Mouse (Mus musculus): ENCODE results near the gene Cks1b. TPM values are rescaled to one million over a fixed set of nuclear protein-coding genes. Genes with fewer than 3 reads are reported as not detected.

Cks1b gene
- 3.3 TPM for polyA plus RNA-seq (2014; fragmentation: Illumina TruSeq; extraction: RNeasy Lipid Tissue Mini Kit (QIAGEN cat#74804); ENCODE audit: low read depth, low replicate concordance)

DNA sequence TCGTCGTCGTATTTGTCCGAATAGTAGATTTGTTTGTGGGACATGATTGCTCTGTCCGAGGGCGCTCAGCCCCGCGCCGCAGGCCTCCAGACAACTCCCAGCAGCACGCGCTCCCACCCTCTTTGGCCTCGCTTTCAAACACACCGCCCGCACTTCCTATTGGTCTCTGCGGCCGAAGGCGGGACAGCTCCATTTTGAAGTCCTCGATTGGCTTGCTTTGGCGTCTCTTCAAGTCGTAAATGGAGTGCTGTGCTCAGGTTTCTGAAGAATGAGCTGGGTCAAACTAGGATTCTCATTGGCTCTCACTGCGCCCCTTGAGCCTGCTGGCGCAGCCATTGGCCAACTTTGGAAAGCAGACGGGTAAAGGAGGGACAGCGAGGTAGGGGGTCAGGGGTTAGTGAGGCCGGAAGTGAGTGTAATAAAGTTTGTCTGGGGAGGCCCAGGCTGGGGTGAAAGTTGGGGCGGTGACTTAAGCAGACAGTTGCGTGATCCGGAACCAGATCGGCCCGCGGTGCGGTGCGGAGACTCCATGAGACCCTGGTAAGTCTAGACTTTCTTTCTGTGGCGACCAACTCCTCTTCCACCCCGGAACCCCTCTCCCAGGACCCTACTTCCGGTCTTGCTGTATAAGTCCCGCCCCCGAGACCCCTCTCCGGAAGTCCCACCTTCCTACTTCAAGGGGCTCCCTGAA is at the start of gene Cks1b, which contains the start of gene Shc1:
Gene Cks1b (minus strand): TSS at position 214 of the 691 bp plus-strand sequence.
Gene Shc1 (plus strand): TSS at position 274 of the 691 bp plus-strand sequence.

DNA sequence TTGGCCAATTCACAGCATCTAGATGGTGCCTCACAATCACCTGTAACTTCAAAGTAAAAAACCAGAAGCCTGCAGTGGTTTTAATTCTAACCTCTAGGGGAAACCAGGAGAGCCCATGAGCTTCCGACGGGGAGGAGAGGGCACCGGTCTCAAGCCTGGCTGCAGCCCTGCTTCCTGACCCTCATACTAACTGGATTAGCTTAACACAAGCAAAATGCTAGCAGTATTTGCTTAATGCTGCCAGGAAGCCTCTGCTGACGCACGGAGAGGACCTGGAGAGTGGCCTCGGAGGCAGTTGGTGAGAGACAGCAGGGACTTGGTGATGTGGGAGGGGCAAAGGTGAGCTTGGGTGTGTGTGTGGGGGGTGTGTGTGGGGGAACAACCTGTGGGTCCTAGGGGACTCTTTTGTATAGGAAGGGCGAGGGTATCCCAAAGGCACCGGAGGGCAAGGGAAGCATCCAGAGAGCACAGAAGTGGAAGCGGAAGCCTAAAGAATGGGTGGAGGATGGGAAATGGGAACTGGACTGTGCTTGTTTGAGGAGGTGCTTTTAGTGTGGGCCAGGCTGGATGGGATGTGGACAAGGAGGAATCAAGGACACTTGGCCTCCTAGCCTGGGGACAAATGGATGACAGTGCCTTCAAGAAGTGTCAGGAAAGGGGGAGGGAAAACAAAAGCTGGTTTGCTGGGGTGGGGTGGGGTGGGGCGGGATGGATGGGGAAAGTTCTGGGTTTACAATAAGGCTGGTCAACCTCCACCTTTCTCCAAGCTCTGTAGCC is 36.4 kb upstream of the Cks1b start, which contains the start of gene Pmvk:
Gene Pmvk (plus strand): TSS at position 141 of the 777 bp plus-strand sequence.

DNA sequence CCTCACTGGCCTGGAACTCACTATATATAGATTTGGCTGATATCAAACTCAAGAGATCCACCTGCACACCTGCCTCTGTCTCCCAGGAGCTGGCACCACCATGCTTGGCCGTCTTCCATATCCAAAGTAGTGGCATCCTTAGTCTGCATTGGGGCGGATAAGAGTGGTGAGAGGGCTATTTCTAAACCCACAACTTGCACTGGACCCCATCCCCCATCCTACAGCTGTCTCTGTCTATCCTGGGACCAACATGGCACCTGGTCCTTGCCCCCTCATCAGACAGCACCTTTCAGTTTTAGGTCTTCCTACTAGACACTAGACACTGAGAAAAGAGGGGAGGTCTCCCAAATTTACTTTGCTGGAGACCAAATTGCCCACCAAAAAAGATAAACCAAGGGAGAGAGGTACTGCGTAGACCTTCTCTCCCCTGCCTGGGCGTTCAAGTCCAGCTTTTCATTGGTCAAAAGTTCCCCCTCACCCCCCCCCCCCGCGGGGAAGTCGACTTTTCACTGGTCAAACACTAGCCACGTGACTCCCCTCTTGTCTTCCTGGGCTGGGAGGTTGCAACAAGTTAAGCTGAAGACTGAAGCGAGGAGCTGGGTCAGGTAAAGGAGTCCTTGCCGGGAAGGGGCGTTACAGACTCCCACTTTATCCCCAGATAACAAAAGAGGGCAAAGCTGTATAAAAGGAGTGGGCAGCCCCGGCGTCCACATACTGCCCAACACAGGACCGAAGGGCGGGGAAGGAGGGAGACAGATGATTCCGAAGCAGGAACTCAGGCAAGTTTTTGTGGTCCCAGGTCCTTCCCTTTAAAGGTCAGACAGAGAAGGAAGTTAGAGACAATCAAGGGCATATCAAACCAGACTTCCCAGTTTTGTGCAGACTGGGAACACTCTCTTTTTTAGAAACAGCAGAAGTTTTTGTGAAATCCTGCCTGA is 18.3 kb upstream of the Cks1b start, which contains the start of gene Pbxip1:
Gene Pbxip1 (plus strand): TSS at position 531 of the 938 bp plus-strand sequence.

DNA sequence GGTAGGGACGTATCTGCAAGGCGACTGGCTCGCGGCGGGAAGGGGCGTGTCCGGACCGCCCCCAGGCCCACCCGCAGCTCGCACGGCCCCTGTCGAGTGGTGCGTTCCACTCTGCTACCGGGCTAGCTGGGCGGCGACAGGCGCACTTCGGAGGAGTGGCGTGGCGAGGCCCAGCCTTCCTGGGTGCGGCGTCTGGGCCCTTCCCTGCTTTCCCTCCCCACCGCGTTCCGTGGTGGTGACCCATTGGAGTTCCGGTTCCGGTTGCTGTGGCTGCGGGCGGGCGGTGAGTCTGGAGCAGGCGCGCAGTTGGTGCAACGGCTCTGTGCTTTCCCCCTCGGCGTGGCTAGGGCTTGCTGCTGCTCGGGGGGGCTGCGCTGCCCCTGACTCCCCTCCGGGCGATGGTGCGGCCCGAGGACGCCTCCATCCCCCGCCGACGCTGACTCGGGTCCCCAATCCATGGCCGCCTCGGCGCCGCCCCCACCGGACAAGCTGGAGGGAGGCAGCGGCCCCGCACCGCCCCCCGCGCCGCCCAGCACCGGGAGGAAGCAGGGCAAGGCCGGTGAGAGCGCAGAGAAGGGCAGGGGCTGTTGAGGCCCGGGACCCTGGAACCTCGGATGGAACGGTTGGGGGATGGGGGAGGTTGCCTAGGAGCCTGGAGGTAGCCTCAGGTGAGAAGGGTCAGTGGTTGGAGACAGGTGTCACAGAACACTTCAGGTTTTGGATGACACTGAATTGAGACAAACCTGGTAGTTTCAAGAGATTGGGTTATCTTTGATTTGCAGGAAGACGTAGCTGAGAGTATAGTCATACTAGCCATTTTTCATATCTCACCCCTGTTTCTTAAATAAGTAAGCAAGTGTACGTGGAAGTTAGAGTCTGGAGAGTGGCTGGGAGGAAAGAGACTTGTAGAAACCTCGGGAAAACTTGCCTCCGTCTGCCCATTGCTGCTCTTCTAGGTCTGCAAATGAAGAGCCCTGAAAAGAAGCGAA is 12.3 kb upstream of the Cks1b start, which contains the start of gene Pygo2:
Gene Pygo2 (plus strand): TSS at position 44 of the 989 bp plus-strand sequence.

DNA sequence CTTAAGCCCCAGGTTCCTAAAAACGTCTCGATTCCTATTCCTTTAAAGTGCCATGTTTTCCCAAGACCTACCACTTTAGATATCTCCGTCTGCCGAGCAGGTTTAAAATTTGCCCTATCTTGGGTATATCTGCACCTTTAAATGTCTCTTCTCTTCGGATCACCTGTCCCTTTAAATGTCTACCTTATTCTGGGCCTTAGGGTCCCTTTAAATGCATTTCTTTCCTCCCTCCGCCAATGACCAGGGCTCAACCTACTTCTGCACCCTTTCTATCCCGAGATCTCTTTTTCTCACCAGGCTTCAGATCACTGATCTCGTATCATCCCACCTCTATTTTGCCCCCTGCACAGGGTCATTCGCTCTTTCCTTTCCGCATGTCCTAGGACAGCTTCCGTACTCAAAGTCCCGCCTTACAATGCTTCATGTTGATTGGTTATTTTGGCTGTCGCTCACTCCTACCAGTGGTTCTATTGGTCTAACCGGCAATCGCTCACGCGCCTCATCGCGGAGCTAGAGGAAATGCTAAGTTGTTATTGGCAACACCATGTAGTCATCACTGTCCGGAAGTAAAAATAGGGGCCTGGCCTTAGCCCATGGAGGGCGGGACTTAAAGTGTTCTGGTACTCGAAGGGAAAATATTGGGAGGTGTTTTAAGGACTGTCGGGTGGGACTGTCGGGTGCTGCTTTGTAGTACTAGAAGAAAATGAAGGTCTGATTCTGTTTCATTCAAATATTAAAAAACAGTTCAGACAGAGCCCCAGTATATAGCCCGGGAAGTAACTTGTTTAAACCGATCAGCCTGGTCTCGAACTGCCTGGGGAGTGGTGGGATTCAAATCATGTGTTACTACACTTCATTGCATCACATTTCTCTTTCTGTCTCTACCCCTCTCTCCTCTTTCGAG is 6.4 kb downstream of the Cks1b start, which contains the start of gene Flad1:
Gene Flad1 (minus strand): TSS at position 381 of the 904 bp plus-strand sequence.

DNA sequence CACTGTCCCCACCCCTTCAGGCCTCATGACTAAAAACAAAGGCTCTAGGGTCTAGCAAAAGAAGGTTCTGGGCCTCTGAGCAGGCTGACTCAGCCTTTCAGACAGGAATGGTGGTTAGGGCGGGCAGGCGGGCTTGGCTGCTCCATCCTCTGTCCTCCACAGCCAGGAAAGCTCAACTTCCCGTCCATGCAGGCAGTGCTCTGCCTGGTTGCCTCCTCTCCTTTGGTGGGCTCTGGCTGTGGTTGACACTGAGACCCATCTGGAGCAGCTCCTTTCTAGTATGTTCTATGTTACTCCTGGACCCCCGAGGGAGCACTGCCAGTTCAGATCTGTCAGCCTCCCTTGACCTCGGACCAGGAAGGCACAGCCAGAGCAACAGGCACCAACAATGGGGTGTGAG is 15.5 kb downstream of the Cks1b start, which contains the start of gene Lenep:
Gene Lenep (minus strand): TSS at position 101 of the 400 bp plus-strand sequence.

DNA sequence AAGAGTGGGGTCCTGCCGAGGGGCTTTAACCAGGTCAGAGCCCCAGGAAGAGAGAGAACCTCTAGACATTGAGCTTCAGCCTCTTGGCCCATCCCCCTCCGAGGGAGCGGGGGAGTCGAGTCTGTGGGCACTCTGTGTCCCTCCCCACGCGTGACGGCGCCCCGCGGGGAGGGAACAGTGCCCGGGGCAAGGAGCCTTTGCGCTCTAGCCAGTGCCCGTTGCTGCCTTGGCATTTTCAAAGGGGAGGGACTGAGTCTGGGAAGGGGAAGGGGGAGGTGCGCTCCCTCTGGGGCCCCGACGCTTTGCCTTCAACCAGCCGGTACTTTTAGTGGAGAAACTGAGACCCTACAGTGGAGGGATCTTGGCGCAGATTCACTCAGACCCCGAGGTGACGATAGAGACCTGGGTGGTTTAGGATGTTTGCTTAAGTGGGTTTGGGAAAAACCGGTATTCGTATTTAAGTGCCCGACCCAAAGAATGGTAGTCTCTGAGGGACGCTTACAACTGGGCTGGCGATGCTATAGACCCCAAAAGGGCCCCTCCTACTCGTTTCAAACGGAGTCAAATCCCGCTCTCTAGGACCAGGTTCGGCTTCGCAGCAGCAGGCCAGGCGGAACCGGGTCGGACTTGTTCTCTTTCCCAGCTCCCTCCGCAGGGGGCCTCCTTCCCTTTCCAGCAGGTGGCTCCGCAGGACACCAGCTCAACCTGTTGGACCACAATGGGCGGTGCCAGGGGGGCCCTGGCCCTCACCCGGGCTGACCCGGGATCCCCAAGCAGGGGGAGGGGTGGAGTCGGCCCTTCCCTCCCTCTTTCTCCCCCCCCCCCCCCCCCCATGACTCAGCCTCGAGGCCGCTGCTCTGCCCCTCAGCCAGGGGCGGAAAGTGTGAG is 23.9 kb downstream of the Cks1b start, which contains the start of gene Zbtb7b:
Gene Zbtb7b (minus strand): TSS at position 771 of the 888 bp plus-strand sequence.

Other genes starting within 250 kb of the Cks1b start
- gene Scamp3, start 240.9 kb downstream of the Cks1b start, polyA plus RNA-seq (2014; fragmentation: Illumina TruSeq; extraction: RNeasy Lipid Tissue Mini Kit (QIAGEN cat#74804); ENCODE audit: low read depth, low replicate concordance), result 9.4 TPM
- gene Fam189b, start 235.2 kb downstream of the Cks1b start, polyA plus RNA-seq (2014; fragmentation: Illumina TruSeq; extraction: RNeasy Lipid Tissue Mini Kit (QIAGEN cat#74804); ENCODE audit: low read depth, low replicate concordance), result not detected
- gene Gba, start 215.5 kb downstream of the Cks1b start, polyA plus RNA-seq (2014; fragmentation: Illumina TruSeq; extraction: RNeasy Lipid Tissue Mini Kit (QIAGEN cat#74804); ENCODE audit: low read depth, low replicate concordance), result 10.3 TPM
- gene Thbs3, start 203.2 kb downstream of the Cks1b start, polyA plus RNA-seq (2014; fragmentation: Illumina TruSeq; extraction: RNeasy Lipid Tissue Mini Kit (QIAGEN cat#74804); ENCODE audit: low read depth, low replicate concordance), result not detected
- gene Mtx1, start 191.3 kb downstream of the Cks1b start, polyA plus RNA-seq (2014; fragmentation: Illumina TruSeq; extraction: RNeasy Lipid Tissue Mini Kit (QIAGEN cat#74804); ENCODE audit: low read depth, low replicate concordance), result 32.9 TPM
- 0.87 TPM for gene Muc1, start 189.3 kb downstream of the Cks1b start, polyA plus RNA-seq (2014; fragmentation: Illumina TruSeq; extraction: RNeasy Lipid Tissue Mini Kit (QIAGEN cat#74804); ENCODE audit: low read depth, low replicate concordance)
- 38.0 TPM for gene Krtcap2, start 172.4 kb downstream of the Cks1b start, polyA plus RNA-seq (2014; fragmentation: Illumina TruSeq; extraction: RNeasy Lipid Tissue Mini Kit (QIAGEN cat#74804); ENCODE audit: low read depth, low replicate concordance)
- gene Trim46, start 172.1 kb downstream of the Cks1b start, polyA plus RNA-seq (2014; fragmentation: Illumina TruSeq; extraction: RNeasy Lipid Tissue Mini Kit (QIAGEN cat#74804); ENCODE audit: low read depth, low replicate concordance), result not detected
- gene Dpm3, start 159.0 kb downstream of the Cks1b start, polyA plus RNA-seq (2014; fragmentation: Illumina TruSeq; extraction: RNeasy Lipid Tissue Mini Kit (QIAGEN cat#74804); ENCODE audit: low read depth, low replicate concordance), result not detected
- gene Slc50a1, start 147.8 kb downstream of the Cks1b start, polyA plus RNA-seq (2014; fragmentation: Illumina TruSeq; extraction: RNeasy Lipid Tissue Mini Kit (QIAGEN cat#74804); ENCODE audit: low read depth, low replicate concordance), result 5.9 TPM
- 11.2 TPM for gene Efna1, start 137.2 kb downstream of the Cks1b start, polyA plus RNA-seq (2014; fragmentation: Illumina TruSeq; extraction: RNeasy Lipid Tissue Mini Kit (QIAGEN cat#74804); ENCODE audit: low read depth, low replicate concordance)
- not detected for gene Efna3, start 95.4 kb downstream of the Cks1b start, polyA plus RNA-seq (2014; fragmentation: Illumina TruSeq; extraction: RNeasy Lipid Tissue Mini Kit (QIAGEN cat#74804); ENCODE audit: low read depth, low replicate concordance)
- gene Efna4, start 80.4 kb downstream of the Cks1b start, polyA plus RNA-seq (2014; fragmentation: Illumina TruSeq; extraction: RNeasy Lipid Tissue Mini Kit (QIAGEN cat#74804); ENCODE audit: low read depth, low replicate concordance), result not detected
- 0.74 TPM for gene Adam15, start 68.4 kb downstream of the Cks1b start, polyA plus RNA-seq (2014; fragmentation: Illumina TruSeq; extraction: RNeasy Lipid Tissue Mini Kit (QIAGEN cat#74804); ENCODE audit: low read depth, low replicate concordance)
- gene Dcst2, start 56.4 kb downstream of the Cks1b start, polyA plus RNA-seq (2014; fragmentation: Illumina TruSeq; extraction: RNeasy Lipid Tissue Mini Kit (QIAGEN cat#74804); ENCODE audit: low read depth, low replicate concordance), result not detected
- not detected for gene Dcst1, start 53.1 kb downstream of the Cks1b start, polyA plus RNA-seq (2014; fragmentation: Illumina TruSeq; extraction: RNeasy Lipid Tissue Mini Kit (QIAGEN cat#74804); ENCODE audit: low read depth, low replicate concordance)
- gene Zbtb7b, start 23.6 kb downstream of the Cks1b start, polyA plus RNA-seq (2014; fragmentation: Illumina TruSeq; extraction: RNeasy Lipid Tissue Mini Kit (QIAGEN cat#74804); ENCODE audit: low read depth, low replicate concordance), result 6.9 TPM
- 1.6 TPM for gene Lenep, start 15.6 kb downstream of the Cks1b start, polyA plus RNA-seq (2014; fragmentation: Illumina TruSeq; extraction: RNeasy Lipid Tissue Mini Kit (QIAGEN cat#74804); ENCODE audit: low read depth, low replicate concordance)
- 3.2 TPM for gene Flad1, start 6.5 kb downstream of the Cks1b start, polyA plus RNA-seq (2014; fragmentation: Illumina TruSeq; extraction: RNeasy Lipid Tissue Mini Kit (QIAGEN cat#74804); ENCODE audit: low read depth, low replicate concordance)
- gene Shc1, start 60 bp upstream of the Cks1b start, polyA plus RNA-seq (2014; fragmentation: Illumina TruSeq; extraction: RNeasy Lipid Tissue Mini Kit (QIAGEN cat#74804); ENCODE audit: low read depth, low replicate concordance), result 21.4 TPM
- gene Pygo2, start 11.8 kb upstream of the Cks1b start, polyA plus RNA-seq (2014; fragmentation: Illumina TruSeq; extraction: RNeasy Lipid Tissue Mini Kit (QIAGEN cat#74804); ENCODE audit: low read depth, low replicate concordance), result 6.0 TPM
- 2.6 TPM for gene Pbxip1, start 18.3 kb upstream of the Cks1b start, polyA plus RNA-seq (2014; fragmentation: Illumina TruSeq; extraction: RNeasy Lipid Tissue Mini Kit (QIAGEN cat#74804); ENCODE audit: low read depth, low replicate concordance)
- 8.8 TPM for gene Pmvk, start 36.2 kb upstream of the Cks1b start, polyA plus RNA-seq (2014; fragmentation: Illumina TruSeq; extraction: RNeasy Lipid Tissue Mini Kit (QIAGEN cat#74804); ENCODE audit: low read depth, low replicate concordance)
- not detected for gene Kcnn3, start 101.8 kb upstream of the Cks1b start, polyA plus RNA-seq (2014; fragmentation: Illumina TruSeq; extraction: RNeasy Lipid Tissue Mini Kit (QIAGEN cat#74804); ENCODE audit: low read depth, low replicate concordance)